Mouse (Mus musculus) liver, postnatal 0 days (tissue): Measurements from ENCODE around the gene Cbarp.

ENCODE experiments used
- CTCF ChIP-seq: sonication (generic); IDR thresholded peaks from 2 replicates; pipeline ENCODE4 v1.5.1; 2016; ENCODE audit warnings: antibody characterized with exemption, low read depth
- EP300 ChIP-seq: IDR thresholded peaks from 2 replicates; pipeline ENCODE4 v1.6.1; 2016; ENCODE audit warnings: antibody characterized with exemption, low read depth, mild to moderate bottlenecking

DNA sequence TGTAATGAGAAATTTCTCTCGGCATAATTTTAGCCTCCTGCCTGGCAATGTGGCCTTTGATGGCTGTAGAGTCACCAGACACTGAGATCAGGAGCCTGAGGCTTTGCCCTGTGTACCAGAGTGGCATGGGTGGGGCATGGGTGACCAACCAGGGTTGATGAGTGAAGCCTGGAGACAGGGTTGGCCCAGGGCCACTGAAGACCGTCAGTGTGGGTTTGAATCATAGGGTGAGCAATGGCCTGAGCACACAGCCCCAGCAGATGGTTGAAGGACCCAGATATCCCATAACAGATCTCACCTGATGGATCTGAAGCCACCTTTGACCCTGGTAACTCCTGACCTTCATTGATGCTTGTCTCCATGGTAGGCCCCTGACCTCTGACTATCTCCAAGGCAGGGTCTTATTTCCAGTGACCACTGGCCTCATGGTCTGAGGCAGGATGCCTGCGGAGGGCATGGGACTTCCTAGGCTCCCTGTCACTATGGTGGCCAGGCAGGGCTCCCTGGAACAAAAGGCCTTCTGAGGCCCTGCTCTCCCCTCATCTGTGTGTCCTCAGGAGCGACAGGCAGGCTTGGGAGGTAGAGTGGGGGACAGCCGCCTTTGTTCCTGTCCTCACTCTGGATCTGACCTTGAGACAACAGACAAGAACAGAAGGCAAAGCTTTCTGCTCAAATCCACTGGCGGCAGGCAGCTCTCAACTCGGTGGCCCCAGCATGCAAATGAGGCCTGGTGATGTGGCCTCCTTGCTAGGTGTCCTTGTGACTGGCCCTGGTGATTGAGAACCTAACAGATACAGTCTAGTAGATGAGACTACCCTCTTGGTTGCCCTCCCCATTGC is 37.0 kb upstream of the Cbarp start:
- TF ChIP-seq CTCF (no peak), EP300 (no peak)
